Mouse (Mus musculus): ENCODE measurements around the gene Spin1. TPM values are rescaled to one million over a fixed set of nuclear protein-coding genes. Genes with fewer than 3 reads are reported as not detected.

Gene Spin1
- polyA plus RNA-seq, 1 experiment from 2014 or later, result 90.7 TPM

- Histone ChIP-seq H3K4me1 (no peaks in the 10 kb centered on the region), H3K9ac (no peak overlapping the region), H3K4me2 (no peak overlapping the region), H3K9me3 (no peaks in the 10 kb centered on the region), H3K27ac (no peak overlapping the region), H3K4me3 (no peak overlapping the region), H3K27me3 (no peaks in the 10 kb centered on the region), H3K36me3 (peaks cover 41% of the 10 kb centered on the region)
- WGBS, result 88% methylated on average over 15 of the region's 15 CpGs
- no peak for ATAC-seq (ENCODE audit: insufficient number of reproducible peaks, low FRiP score, low TSS enrichment, low read depth)
Observed at GRCm38 (mm10) chr13:51155178-51156013, 54.7 kb downstream of the Spin1 start.

DNA sequence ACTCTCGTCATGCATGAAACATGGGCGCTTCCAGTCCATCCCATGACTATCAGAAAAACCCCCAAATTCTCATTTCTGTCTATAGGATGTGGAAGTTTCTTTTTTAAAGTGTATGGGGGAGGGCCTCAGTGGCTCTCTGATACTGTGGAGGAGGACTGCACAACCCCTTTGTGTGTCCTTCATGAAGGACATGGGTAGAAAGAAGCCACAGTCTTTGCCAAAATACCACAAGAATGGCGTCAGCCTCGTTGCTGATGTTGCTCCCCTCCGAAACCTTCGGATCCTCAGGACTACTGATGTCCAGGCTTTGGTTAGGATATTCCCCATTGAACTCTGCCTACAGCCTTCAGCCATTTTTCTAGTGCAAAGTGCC, 55.3 kb downstream of the Spin1 start:
- H3K9me3 ChIP-seq, result no peaks in the 10 kb centered on the region
- no peak overlapping the region for H3K27ac ChIP-seq
- WGBS, result 97% methylated on average over 6 of the region's 6 CpGs
- H3K27me3 ChIP-seq, result no peaks in the 10 kb centered on the region
- ATAC-seq (ENCODE audit: insufficient number of reproducible peaks, low FRiP score, low TSS enrichment, low read depth), result no peak
- H3K4me1 ChIP-seq, result no peaks in the 10 kb centered on the region
- peaks cover 38% of the 10 kb centered on the region for H3K36me3 ChIP-seq
- H3K4me2 ChIP-seq, result no peak overlapping the region
- no peak overlapping the region for H3K4me3 ChIP-seq
- no peak overlapping the region for H3K9ac ChIP-seq

DNA sequence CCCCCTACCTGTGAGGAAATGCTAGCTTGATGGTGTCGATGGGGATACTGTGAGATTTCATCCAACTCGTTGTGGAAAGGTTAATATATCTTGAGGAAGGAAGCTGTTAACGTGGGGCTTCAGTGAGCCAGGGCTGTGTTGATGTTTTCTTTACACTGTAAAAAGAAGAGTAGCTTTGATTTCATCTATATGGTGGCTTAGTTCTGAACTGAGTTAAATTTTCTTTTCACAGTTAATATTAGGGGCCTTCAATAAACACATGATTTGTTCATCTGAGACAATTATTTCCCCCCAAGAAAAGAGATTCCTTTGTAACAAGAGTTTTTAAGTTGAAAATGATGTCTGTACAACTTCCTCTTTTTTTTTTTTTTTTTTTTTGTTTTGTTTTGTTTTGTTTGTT, 56.6 kb downstream of the Spin1 start:
- no peak overlapping the region for H3K4me2 ChIP-seq
- no peak overlapping the region for H3K9ac ChIP-seq
- H3K4me3 ChIP-seq, result no peak overlapping the region
- WGBS, result 69% methylated on average over 3 of the region's 3 CpGs
- ATAC-seq (ENCODE audit: insufficient number of reproducible peaks, low FRiP score, low TSS enrichment, low read depth), result no peak
- H3K4me1 ChIP-seq, result no peaks in the 10 kb centered on the region
- H3K36me3 ChIP-seq, result peaks cover 38% of the 10 kb centered on the region
- no peaks in the 10 kb centered on the region for H3K27me3 ChIP-seq
- no peaks in the 10 kb centered on the region for H3K9me3 ChIP-seq
- no peak overlapping the region for H3K27ac ChIP-seq

DNA sequence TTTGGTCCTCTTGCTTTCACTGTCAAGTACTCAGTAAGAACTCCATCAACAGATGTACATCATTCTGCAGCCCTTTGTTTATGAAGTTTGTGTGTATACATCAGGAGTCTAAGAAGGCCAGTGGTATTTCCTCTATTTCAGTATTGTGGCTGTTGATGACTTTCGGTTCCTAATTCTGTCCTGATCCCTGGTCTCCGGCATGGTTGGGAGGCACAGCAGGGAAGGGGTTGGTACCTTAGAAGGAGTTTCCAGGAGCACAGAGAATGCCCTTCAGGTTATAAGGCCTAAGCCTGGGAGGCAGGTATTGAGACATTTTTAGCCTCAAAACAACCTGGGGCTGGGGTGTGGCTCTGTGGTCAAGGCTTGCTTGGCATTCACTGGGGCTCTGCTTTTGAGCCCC, 61.0 kb downstream of the Spin1 start:
- H3K4me2 ChIP-seq, result no peak overlapping the region
- no peak overlapping the region for H3K4me3 ChIP-seq
- no peaks in the 10 kb centered on the region for H3K27me3 ChIP-seq
- WGBS, result 70% methylated on average over 2 of the region's 2 CpGs
- no peaks in the 10 kb centered on the region for H3K9me3 ChIP-seq
- no peak for ATAC-seq (ENCODE audit: insufficient number of reproducible peaks, low FRiP score, low TSS enrichment, low read depth)
- no peak overlapping the region for H3K9ac ChIP-seq
- H3K36me3 ChIP-seq, result peaks cover 2% of the 10 kb centered on the region; the same call in 1 of the 2 replicates
- 0 out of 2 replicates have a peak overlapping the region, but pooled peaks have one; percentile 3 for H3K27ac ChIP-seq
- H3K4me1 ChIP-seq, result no peaks in the 10 kb centered on the region

DNA sequence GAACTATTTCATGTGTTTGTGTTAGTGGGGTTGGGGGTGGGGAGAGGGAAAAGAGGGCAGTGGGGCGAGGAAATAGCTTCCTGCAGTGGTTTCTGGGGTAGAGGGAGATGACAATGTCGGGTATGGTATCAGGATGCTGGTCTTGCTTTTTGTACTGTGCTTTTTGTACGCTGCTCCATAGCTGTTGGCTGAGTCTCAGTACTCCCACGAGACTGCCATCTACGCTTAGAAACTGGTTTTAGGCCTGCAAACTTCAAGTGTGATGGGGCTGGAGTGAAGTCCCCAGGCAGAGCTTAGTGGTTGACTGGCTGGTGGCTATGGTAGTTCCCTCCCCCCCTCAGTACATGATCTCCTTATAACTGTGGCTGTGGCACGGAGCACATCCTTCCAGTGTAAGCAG, 61.6 kb downstream of the Spin1 start:
- H3K27ac ChIP-seq, result no peak overlapping the region

DNA sequence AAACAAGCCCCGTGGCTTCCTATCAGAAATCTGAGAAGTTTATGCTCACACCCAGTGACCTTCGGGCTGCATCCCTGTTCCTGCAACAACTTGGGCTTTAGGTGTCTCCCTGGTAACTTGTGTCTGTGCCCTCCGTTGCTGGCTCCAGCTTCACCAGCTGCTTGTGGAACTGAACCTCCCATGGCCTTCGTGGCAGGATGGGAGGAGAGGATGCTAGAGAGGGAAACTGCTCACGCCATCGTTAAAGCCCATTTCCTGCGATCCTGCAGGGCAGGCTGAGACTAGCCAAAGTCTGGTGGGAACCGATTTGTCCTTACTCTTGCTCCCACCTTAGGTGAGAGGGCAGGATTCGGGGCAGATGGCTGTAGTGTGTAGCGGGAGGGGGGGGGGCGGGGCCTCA, 66.0 kb downstream of the Spin1 start:
- Histone ChIP-seq H3K4me3 (no peak overlapping the region), H3K36me3 (no peaks in the 10 kb centered on the region), H3K4me2 (no peak overlapping the region), H3K9me3 (no peaks in the 10 kb centered on the region), H3K4me1 (peaks cover 17% of the 10 kb centered on the region), H3K27ac (no peak overlapping the region), H3K27me3 (peaks cover 1% of the 10 kb centered on the region; the same call in 1 of the 2 replicates), H3K9ac (no peak overlapping the region)
- ATAC-seq (ENCODE audit: insufficient number of reproducible peaks, low FRiP score, low TSS enrichment, low read depth), result no peak
- 53% methylated on average over 11 of the region's 11 CpGs for WGBS

More for the DNA sequence above, 61.6 kb downstream of the Spin1 start:
- no peak for ATAC-seq (ENCODE audit: insufficient number of reproducible peaks, low FRiP score, low TSS enrichment, low read depth)
- Histone ChIP-seq H3K9ac (no peak overlapping the region), H3K4me1 (no peaks in the 10 kb centered on the region), H3K27me3 (no peaks in the 10 kb centered on the region), H3K4me2 (no peak overlapping the region), H3K4me3 (no peak overlapping the region), H3K36me3 (no peaks in the 10 kb centered on the region; the same call in 1 of the 2 replicates), H3K9me3 (no peaks in the 10 kb centered on the region)
- 82% methylated on average over 6 of the region's 6 CpGs for WGBS

- 0 out of 2 replicates have a peak, but pooled peaks have one; percentile 10 for ATAC-seq (ENCODE audit: insufficient number of reproducible peaks, low FRiP score, low TSS enrichment, low read depth)
- H3K4me3 ChIP-seq, result peak overlapping the region; percentile 50
- H3K9ac ChIP-seq, result no peak overlapping the region
- H3K4me2 ChIP-seq, result peak overlapping the region; percentile 97
- no peaks in the 10 kb centered on the region for H3K9me3 ChIP-seq
- H3K36me3 ChIP-seq, result no peaks in the 10 kb centered on the region
- H3K4me1 ChIP-seq, result peaks cover 20% of the 10 kb centered on the region
- H3K27me3 ChIP-seq, result peaks cover 8% of the 10 kb centered on the region; the same call in 1 of the 2 replicates
- no peak overlapping the region for H3K27ac ChIP-seq
- WGBS, result 30% methylated on average over 11 of the region's 11 CpGs
Observed at GRCm38 (mm10) chr13:51170215-51170614, 69.5 kb downstream of the Spin1 start.

DNA sequence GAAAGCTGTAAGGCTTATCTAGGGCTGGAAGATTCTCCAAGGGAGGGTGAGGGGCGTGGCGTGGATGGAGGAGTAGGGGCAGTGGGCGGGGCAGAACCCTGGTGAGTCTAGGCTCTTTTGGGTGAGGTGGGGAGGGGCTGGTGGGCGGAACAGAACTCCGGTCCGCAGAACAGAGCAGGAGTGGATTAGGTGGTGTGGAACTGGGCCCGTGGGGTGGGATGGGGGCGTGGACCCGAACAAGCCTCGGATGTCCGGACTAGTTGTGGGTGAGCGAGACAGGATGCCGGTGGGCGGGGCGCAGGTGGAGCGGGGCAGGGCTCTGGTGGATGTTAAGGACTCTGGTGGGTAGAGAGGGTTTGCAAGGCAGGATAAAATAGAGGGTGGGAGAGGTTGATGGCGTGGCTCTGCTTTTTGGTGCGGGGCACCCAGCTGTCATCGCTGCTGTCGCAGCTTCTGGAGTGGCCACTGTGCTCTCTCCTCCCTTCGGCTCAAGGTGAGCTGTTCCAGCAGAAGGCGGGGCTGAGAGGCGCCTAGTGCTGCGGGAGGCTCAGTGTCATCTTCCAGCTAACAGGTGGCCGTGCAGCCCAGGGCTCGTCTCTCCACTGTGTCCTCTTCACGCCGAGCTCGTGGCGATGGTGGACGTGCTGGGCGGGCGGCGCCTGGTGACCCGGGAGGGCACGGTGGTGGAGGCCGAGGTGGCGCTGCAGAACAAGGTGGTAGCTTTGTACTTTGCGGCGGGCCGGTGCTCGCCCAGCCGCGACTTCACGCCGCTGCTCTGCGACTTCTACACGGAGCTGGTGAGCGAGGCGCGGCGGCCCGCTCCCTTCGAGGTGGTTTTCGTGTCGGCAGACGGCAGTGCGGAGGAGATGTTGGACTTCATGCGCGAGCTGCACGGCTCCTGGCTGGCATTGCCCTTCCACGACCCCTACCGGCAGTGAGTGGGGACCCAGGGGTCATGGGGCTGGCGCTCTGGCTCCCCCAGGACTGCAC, 70.3 kb downstream of the Spin1 start, which contains the start of gene Nxnl2:
TSS of gene Nxnl2 (plus strand) at position 332 of the 990 bp plus-strand sequence.
- Histone ChIP-seq H3K4me2 (peak within 1 kb of the TSS; percentile 97), H3K4me3 (peak within 1 kb of the TSS; percentile 50), H3K9ac (peak within 1 kb of the TSS; percentile 1; the same call in 1 of the 2 replicates), H3K36me3 (no peaks in the 10 kb centered on the region), H3K27me3 (peaks cover 8% of the 10 kb centered on the region; the same call in 1 of the 2 replicates), H3K27ac (no peak within 1 kb of the TSS), H3K9me3 (no peaks in the 10 kb centered on the region), H3K4me1 (peaks cover 20% of the 10 kb centered on the region)
- WGBS, result 1% methylated on average over 64 of the region's 64 CpGs
- ATAC-seq (ENCODE audit: insufficient number of reproducible peaks, low FRiP score, low TSS enrichment, low read depth), result peak; percentile 70

DNA sequence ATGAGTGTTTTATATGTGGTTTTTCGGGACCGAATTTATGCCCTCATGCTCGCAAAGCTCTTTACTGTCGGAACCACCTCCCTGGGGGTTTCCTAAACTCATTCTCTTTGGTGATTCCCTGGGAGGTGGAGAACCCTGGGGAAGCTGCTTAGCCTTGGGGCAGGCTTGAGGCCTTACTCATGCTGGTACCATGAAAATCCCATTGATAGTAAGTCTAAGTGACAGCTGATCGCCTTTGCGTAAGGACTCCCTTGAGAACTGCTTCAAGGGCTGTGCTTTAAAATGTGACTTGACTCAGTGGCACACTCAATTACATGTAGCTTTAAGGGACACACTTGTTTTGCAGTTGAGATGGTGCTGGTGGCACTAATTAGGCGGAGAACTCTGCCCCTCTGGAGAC, 71.9 kb downstream of the Spin1 start:
- H3K27me3 ChIP-seq, result peaks cover 8% of the 10 kb centered on the region; the same call in 1 of the 2 replicates
- no peaks in the 10 kb centered on the region for H3K9me3 ChIP-seq
- 80% methylated on average over 7 of the region's 7 CpGs for WGBS
- H3K4me1 ChIP-seq, result peaks cover 20% of the 10 kb centered on the region
- no peaks in the 10 kb centered on the region for H3K36me3 ChIP-seq
- H3K27ac ChIP-seq, result no peak overlapping the region
- ATAC-seq (ENCODE audit: insufficient number of reproducible peaks, low FRiP score, low TSS enrichment, low read depth), result no peak
- no peak overlapping the region for H3K4me2 ChIP-seq
- H3K9ac ChIP-seq, result no peak overlapping the region
- H3K4me3 ChIP-seq, result no peak overlapping the region

GRCm38 (mm10) chr13:51178932-51179331, 78.3 kb downstream of the Spin1 start:
- Histone ChIP-seq H3K4me1 (no peaks in the 10 kb centered on the region), H3K36me3 (no peaks in the 10 kb centered on the region), H3K27me3 (no peaks in the 10 kb centered on the region), H3K4me2 (no peak overlapping the region), H3K9ac (no peak overlapping the region), H3K4me3 (no peak overlapping the region), H3K27ac (no peak overlapping the region), H3K9me3 (no peaks in the 10 kb centered on the region)
- WGBS, result 86% methylated on average over 10 of the region's 10 CpGs
- ATAC-seq (ENCODE audit: insufficient number of reproducible peaks, low FRiP score, low TSS enrichment, low read depth), result no peak

GRCm38 (mm10) chr13:51179362-51179761, 78.7 kb downstream of the Spin1 start:
- no peak for ATAC-seq (ENCODE audit: insufficient number of reproducible peaks, low FRiP score, low TSS enrichment, low read depth)
- Histone ChIP-seq H3K4me3 (no peak overlapping the region), H3K36me3 (no peaks in the 10 kb centered on the region), H3K4me1 (no peaks in the 10 kb centered on the region), H3K27ac (no peak overlapping the region), H3K9me3 (no peaks in the 10 kb centered on the region), H3K9ac (no peak overlapping the region), H3K4me2 (no peak overlapping the region), H3K27me3 (no peaks in the 10 kb centered on the region)
- 52% methylated on average over 3 of the region's 3 CpGs for WGBS

All from limb, embryonic 15.5 days (tissue).